In genomic region chr8:77535026-77535595, GRCm38 (mm10) we compare ENCODE assay signal across 8 mouse cellular contexts. TPM values are rescaled to one million over a fixed set of nuclear protein-coding genes. Genes with fewer than 3 reads are reported as not detected.
A peak's percentile ranks its signal among the peaks of the same experiment; 100 is the strongest.
DNase-seq lines count a peak whose midpoint lies in the region; ATAC-seq lines count a peak whose summit lies in the region.

No protein-coding gene starts in this region.

- 85% methylated on average over 5 of the region's 5 CpGs for WGBS in forebrain, embryonic 15.5 days
- 39% methylated on average over 5 of the region's 5 CpGs for WGBS in liver, embryonic 13.5 days (ENCODE audit: insufficient replicate concordance)
- 74% methylated on average over 5 of the region's 5 CpGs for whole genome bisulfite sequencing in neural tube, embryonic 14.5 days

- H3K4me3 ChIP-seq in forebrain, embryonic 15.5 days: no peak overlapping the region
- H3K4me3 ChIP-seq in liver, embryonic 13.5 days (replicated peaks): peak overlapping the region; percentile 12; the same call in 1 of the 2 replicates
- H3K4me3 ChIP-seq in neural tube, embryonic 14.5 days (ENCODE audit: low read depth, low read length): no peak overlapping the region

- no peaks in the 10 kb centered on the region for H3K27me3 ChIP-seq in forebrain, embryonic 15.5 days
- no peaks in the 10 kb centered on the region for H3K27me3 ChIP-seq in liver, embryonic 13.5 days
- H3K27me3 ChIP-seq in neural tube, embryonic 14.5 days (ENCODE audit: control insufficient read depth, insufficient read depth, low read length): no peaks in the 10 kb centered on the region

- H3K9me3 ChIP-seq in forebrain, embryonic 15.5 days: no peaks in the 10 kb centered on the region
- no peaks in the 10 kb centered on the region for H3K9me3 ChIP-seq in liver, embryonic 13.5 days (replicated peaks)
- no peaks in the 10 kb centered on the region for H3K9me3 ChIP-seq in neural tube, embryonic 14.5 days (ENCODE audit: control insufficient read depth, low read length)

- no peak overlapping the region for H3K4me2 ChIP-seq in forebrain, embryonic 15.5 days (replicated peaks)
- peak overlapping the region; percentile 53 for H3K4me2 ChIP-seq in liver, embryonic 13.5 days
- no peak overlapping the region for H3K4me2 ChIP-seq in neural tube, embryonic 14.5 days (ENCODE audit: low read depth, low read length)

- peak; percentile 56 for DNase-seq in urinary bladder, postnatal 14 days (ENCODE audit: low spot score)
- no peak for DNase-seq in urinary bladder, adult 2 months (ENCODE audit: low spot score)
- DNase-seq in brain, adult 2 months (ENCODE audit: low read depth, low spot score): peak; percentile 87
- DNase-seq in kidney, adult 11 months: peak; percentile 50
- peak; percentile 34 for DNase-seq in liver, embryonic 13.5 days
- no peak for DNase-seq in spleen, adult 12 weeks (ENCODE audit: low spot score)

- H3K4me1 ChIP-seq in forebrain, embryonic 15.5 days: no peaks in the 10 kb centered on the region
- peaks cover 25% of the 10 kb centered on the region for H3K4me1 ChIP-seq in liver, embryonic 13.5 days (replicated peaks)
- no peaks in the 10 kb centered on the region for H3K4me1 ChIP-seq in neural tube, embryonic 14.5 days (ENCODE audit: control insufficient read depth, insufficient read depth, low read length)

- no peaks in the 10 kb centered on the region for H3K36me3 ChIP-seq in forebrain, embryonic 15.5 days
- H3K36me3 ChIP-seq in liver, embryonic 13.5 days: no peaks in the 10 kb centered on the region
- H3K36me3 ChIP-seq in neural tube, embryonic 14.5 days (ENCODE audit: control insufficient read depth, insufficient read depth, low read length): no peaks in the 10 kb centered on the region

- no peak overlapping the region for H3K9ac ChIP-seq in forebrain, embryonic 15.5 days (replicated peaks)
- 0 out of 2 replicates have a peak overlapping the region, but pooled peaks have one; percentile 4 for H3K9ac ChIP-seq in liver, embryonic 13.5 days
- H3K9ac ChIP-seq in neural tube, embryonic 14.5 days (replicated peaks; ENCODE audit: low read depth, low read length): no peak overlapping the region

- H3K27ac ChIP-seq in forebrain, embryonic 15.5 days (replicated peaks): no peak overlapping the region
- peak overlapping the region; percentile 44; the same call in 1 of the 2 replicates for H3K27ac ChIP-seq in liver, embryonic 13.5 days
- no peak overlapping the region for H3K27ac ChIP-seq in neural tube, embryonic 14.5 days (ENCODE audit: low read depth, low read length)

- ATAC-seq in forebrain, embryonic 15.5 days (replicated peaks): peak; percentile 64
- ATAC-seq in liver, embryonic 13.5 days (ENCODE audit: low read depth): peak; percentile 63
- ATAC-seq in neural tube, embryonic 14.5 days (ENCODE audit: low read depth): peak; percentile 78; the same call in 1 of the 2 replicates

RNA-seq across cellular contexts. Expression of gene Prmt9, which starts 14.1 kb away (rescaled TPM):
- polyA plus RNA-seq in urinary bladder, adult 2 months (2012; rRNA removed): 11.5 and 12.0 TPM in 2 replicates
- 24.8 and 25.6 TPM in 2 replicates for polyA plus RNA-seq in forebrain, embryonic 15.5 days (2015; fragmentation: Nextera tagmentation; extraction: Ambion mirVana)
- 9.9 and 11.0 TPM in 2 replicates for polyA plus RNA-seq in liver, embryonic 13.5 days (2015; fragmentation: Nextera tagmentation; extraction: Ambion mirVana)
- 32.6 and 32.9 TPM in 2 replicates for polyA plus RNA-seq in neural tube, embryonic 14.5 days (2014; fragmentation: Nextera tagmentation; extraction: Ambion mirVana)

RNA-seq across cellular contexts. Expression of gene Arhgap10, which starts 17.4 kb away (rescaled TPM):
- polyA plus RNA-seq in urinary bladder, adult 2 months (2012; rRNA removed): 43.8 and 46.6 TPM in 2 replicates
- polyA plus RNA-seq in forebrain, embryonic 15.5 days (2015; fragmentation: Nextera tagmentation; extraction: Ambion mirVana): 3.8 and 4.2 TPM in 2 replicates
- polyA plus RNA-seq in liver, embryonic 13.5 days (2015; fragmentation: Nextera tagmentation; extraction: Ambion mirVana): 7.9 and 9.7 TPM in 2 replicates
- polyA plus RNA-seq in neural tube, embryonic 14.5 days (2014; fragmentation: Nextera tagmentation; extraction: Ambion mirVana): 3.8 and 6.0 TPM in 2 replicates

Comparison
In these comparisons a context has a peak if more than half of its experiments do, and no peak if none do; other contexts are left out.
1. DNase-seq: peak in urinary bladder, postnatal 14 days (single experiment), brain, adult 2 months (single experiment), kidney, adult 11 months (single experiment) and liver, embryonic 13.5 days (single experiment); none in urinary bladder, adult 2 months (single experiment) and spleen, adult 12 weeks (single experiment).
2. Peak in every context shown above with its lines, with median percentiles within 50 percentile points of each other: ATAC-seq.